Mouse (Mus musculus): ENCODE data around the gene Phf12.

DNA sequence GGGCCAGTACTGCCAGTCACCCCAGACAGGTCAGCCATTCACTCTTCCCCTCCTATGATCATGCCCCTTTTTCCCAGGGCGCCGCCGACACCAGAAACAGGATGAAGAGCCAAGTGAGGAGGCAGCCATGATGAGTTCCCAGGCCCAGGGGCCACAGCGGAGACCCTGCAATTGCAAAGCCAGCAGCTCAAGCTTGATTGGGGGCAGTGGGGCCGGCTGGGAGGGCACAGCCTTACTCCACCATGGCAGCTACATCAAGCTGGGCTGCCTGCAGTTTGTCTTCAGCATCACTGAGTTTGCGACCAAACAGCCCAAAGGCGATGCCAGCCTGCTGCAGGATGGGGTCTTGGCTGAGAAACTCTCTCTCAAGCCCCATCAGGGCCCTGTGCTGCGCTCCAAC, 46.7 kb downstream of the Phf12 start:
- TF ChIP-seq CTCF (IDR thresholded peaks at IDR 0.05; ENCODE audit: low read depth): no peak
- TF ChIP-seq EP300 (IDR thresholded peaks at IDR 0.05; ENCODE audit: low read depth): no peak
